Mouse (Mus musculus) C2C12 (cell line): ENCODE results near the gene Dnah7b.
"Not testable (repeated sequence)": the region's sequence is repeated elsewhere in the genome, so short reads cannot be mapped to it uniquely, and the experiment has no call there.

Source experiments
- CEBPB ChIP-seq: IDR thresholded peaks from one replicate; pipeline ENCODE4 v1.6.1; 2011; ENCODE audit warnings: low read depth, mild to moderate bottlenecking, control low read depth, moderate library complexity
- CTCF ChIP-seq: IDR thresholded peaks from one replicate; pipeline ENCODE4 v1.5.1; 2011; ENCODE audit not compliant: control insufficient read depth, insufficient read depth, insufficient read length
- FOSL1 ChIP-seq: IDR thresholded peaks from one replicate; pipeline ENCODE4 v1.8.0; 2011; ENCODE audit warnings: mild to moderate bottlenecking, low read length; ENCODE audit not compliant: poor library complexity, insufficient read depth, severe bottlenecking
- USF1 ChIP-seq: IDR thresholded peaks from one replicate; pipeline ENCODE4 v1.6.1; 2011; ENCODE audit warnings: low read depth, mild to moderate bottlenecking, control low read depth, moderate library complexity

- not testable (repeated sequence) for TF ChIP-seq USF1, CTCF, FOSL1, CEBPB
These were observed 46.5 kb downstream of the Dnah7b start for GRCm38 (mm10) chr1:46112606-46113005.
